Comparison of ENCODE assay signal across 9 mouse cellular contexts in genomic region chr3:66262319-66262718, GRCm38 (mm10). TPM values are rescaled to one million over a fixed set of nuclear protein-coding genes. Genes with fewer than 3 reads are reported as not detected.
DNase-seq lines count a peak whose midpoint lies in the region; ATAC-seq and TF ChIP-seq lines count a peak whose summit lies in the region.
"Had no signal": no experiment of that assay in that cellular context is flagged by ENCODE, and none has a peak within 500 bp of the region (broad histone marks: within the 10 kb centered on the region; RNA-seq: fewer than 3 reads in every experiment).

No protein-coding gene starts in this region.

- no peak overlapping the region for H3K27ac ChIP-seq in liver, embryonic 14.5 days
- H3K27ac ChIP-seq in liver, embryonic 12.5 days: no peak overlapping the region
- H3K27ac ChIP-seq in embryonic facial prominence, embryonic 11.5 days (replicated peaks; ENCODE audit: low read depth, low read length): no peak overlapping the region
- H3K27ac ChIP-seq: limb, embryonic 12.5 days had no signal

- WGBS in liver, embryonic 14.5 days (ENCODE audit: insufficient replicate concordance): 22% methylated on average over 5 of the region's 5 CpGs
- WGBS in liver, embryonic 12.5 days (ENCODE audit: insufficient replicate concordance): 23% methylated on average over 5 of the region's 5 CpGs
- WGBS in embryonic facial prominence, embryonic 11.5 days: 30% methylated on average over 5 of the region's 5 CpGs

- no peak overlapping the region for H3K9ac ChIP-seq in liver, embryonic 14.5 days (replicated peaks)
- H3K9ac ChIP-seq in liver, embryonic 12.5 days: no peak overlapping the region
- H3K9ac ChIP-seq in embryonic facial prominence, embryonic 11.5 days (replicated peaks; ENCODE audit: low read length): no peak overlapping the region
- H3K9ac ChIP-seq: limb, embryonic 12.5 days had no signal

- DNase-seq in cerebellum, postnatal 10 days: peak; percentile 55 to 59
- DNase-seq in cerebellum, postnatal 36 days: no peak
- no peak for DNase-seq in liver, embryonic 14.5 days (ENCODE audit: low read depth in 3 of 3, low spot score in 3 of 3)
- DNase-seq in embryonic facial prominence, embryonic 11.5 days (ENCODE audit: low spot score): peak; percentile 61
- peak; percentile 13 for DNase-seq in lung, postnatal 25 days (ENCODE audit: low spot score)
- DNase-seq in left cerebral cortex, postnatal 36 days (ENCODE audit: low spot score in 2 of 2): no peak
- no peak for DNase-seq in thymus, postnatal 0 days (ENCODE audit: low spot score)

- no peaks in the 10 kb centered on the region for H3K36me3 ChIP-seq in liver, embryonic 14.5 days (replicated peaks; ENCODE audit: control insufficient read depth, insufficient read depth, low read depth)
- no peaks in the 10 kb centered on the region for H3K36me3 ChIP-seq in liver, embryonic 12.5 days
- no peaks in the 10 kb centered on the region for H3K36me3 ChIP-seq in embryonic facial prominence, embryonic 11.5 days (replicated peaks; ENCODE audit: control insufficient read depth, insufficient read depth, low read depth, low read length)
- H3K36me3 ChIP-seq: limb, embryonic 12.5 days had no signal

- TF ChIP-seq EP300 in liver, embryonic 14.5 days (IDR thresholded peaks at IDR 0.05; ENCODE audit: low read depth): no peak

- no peaks in the 10 kb centered on the region for H3K9me3 ChIP-seq in liver, embryonic 14.5 days (ENCODE audit: control insufficient read depth, low read length)
- H3K9me3 ChIP-seq in liver, embryonic 12.5 days (replicated peaks): no peaks in the 10 kb centered on the region
- H3K9me3 ChIP-seq in embryonic facial prominence, embryonic 11.5 days (replicated peaks; ENCODE audit: control insufficient read depth, low read length): no peaks in the 10 kb centered on the region
- H3K9me3 ChIP-seq: limb, embryonic 12.5 days had no signal

- H3K4me2 ChIP-seq in liver, embryonic 14.5 days (ENCODE audit: low read depth): no peak overlapping the region
- H3K4me2 ChIP-seq in liver, embryonic 12.5 days: no peak overlapping the region
- no peak overlapping the region for H3K4me2 ChIP-seq in embryonic facial prominence, embryonic 11.5 days (ENCODE audit: low read depth, low read length)
- H3K4me2 ChIP-seq: limb, embryonic 12.5 days had no signal

- no peak for ATAC-seq in liver, embryonic 14.5 days (ENCODE audit: insufficient read depth)
- no peak for ATAC-seq in liver, embryonic 12.5 days
- ATAC-seq in embryonic facial prominence, embryonic 11.5 days (replicated peaks; ENCODE audit: insufficient number of reproducible peaks, low FRiP score, low TSS enrichment, low read depth): no peak

- TF ChIP-seq CTCF in liver, embryonic 14.5 days (IDR thresholded peaks at IDR 0.05; ENCODE audit: low read depth): peak; percentile 26; the same call in 1 of the 2 replicates

- intact Hi-C loops in left cerebral cortex, postnatal 36 days (cut with DNase I): no loop called here

- no peaks in the 10 kb centered on the region for H3K4me1 ChIP-seq in liver, embryonic 14.5 days (replicated peaks; ENCODE audit: control insufficient read depth in 2 of 2, insufficient read depth in 2 of 2, low read length in 1 of 2)
- H3K4me1 ChIP-seq in liver, embryonic 12.5 days: no peaks in the 10 kb centered on the region
- H3K4me1 ChIP-seq in embryonic facial prominence, embryonic 11.5 days (ENCODE audit: control insufficient read depth, insufficient read depth, low read length): no peaks in the 10 kb centered on the region

- no peak overlapping the region for H3K4me3 ChIP-seq in liver, embryonic 14.5 days (ENCODE audit: insufficient read depth in 1 of 2, low read depth in 2 of 2, low read length in 2 of 2)
- no peak overlapping the region for H3K4me3 ChIP-seq in liver, embryonic 12.5 days
- no peak overlapping the region for H3K4me3 ChIP-seq in embryonic facial prominence, embryonic 11.5 days (ENCODE audit: low read depth, low read length)
- H3K4me3 ChIP-seq: limb, embryonic 12.5 days had no signal

- H3K27me3 ChIP-seq in liver, embryonic 14.5 days (ENCODE audit: control insufficient read depth, insufficient read depth, low read length): no peaks in the 10 kb centered on the region
- H3K27me3 ChIP-seq in liver, embryonic 12.5 days (replicated peaks): no peaks in the 10 kb centered on the region
- H3K27me3 ChIP-seq in embryonic facial prominence, embryonic 11.5 days (ENCODE audit: control insufficient read depth, insufficient read depth, low read length): no peaks in the 10 kb centered on the region
- H3K27me3 ChIP-seq: limb, embryonic 12.5 days had no signal

RNA-seq across cellular contexts. Expression of gene Veph1, which starts 34.3 kb away (rescaled TPM):
- 0.01 TPM in 2 replicates for polyA plus RNA-seq in liver, embryonic 14.5 days (2012; rRNA removed)
- 0.06 TPM in 1 of 2 replicates, not detected in the other for polyA plus RNA-seq in liver, embryonic 14.5 days (2014; fragmentation: Nextera tagmentation; extraction: Ambion mirVana)
- polyA plus RNA-seq in liver, embryonic 12.5 days (2016; fragmentation: Nextera tagmentation; extraction: Ambion mirVana): 0.05 TPM in 1 of 2 replicates, not detected in the other
- 3.9 and 5.5 TPM in 2 replicates for polyA plus RNA-seq in embryonic facial prominence, embryonic 11.5 days (2014; fragmentation: Nextera tagmentation; extraction: Ambion mirVana)
- total RNA-seq in left cerebral cortex, postnatal 36 days (2021): under 1 TPM in 1 of 2 experiments, not detected in 1; 0.07 TPM
- polyA plus RNA-seq in thymus, postnatal 0 days (2015; fragmentation: Nextera tagmentation; extraction: Ambion mirVana): 0.03 TPM in 1 of 2 replicates, not detected in the other

RNA-seq across cellular contexts. Expression of gene Ptx3, which starts 42.6 kb away (rescaled TPM):
- polyA plus RNA-seq in liver, embryonic 14.5 days (2012; rRNA removed): 0.04 and 0.06 TPM in 2 replicates
- polyA plus RNA-seq in liver, embryonic 14.5 days (2014; fragmentation: Nextera tagmentation; extraction: Ambion mirVana): 0.08 and 0.13 TPM in 2 replicates
- polyA plus RNA-seq in liver, embryonic 12.5 days (2016; fragmentation: Nextera tagmentation; extraction: Ambion mirVana): 0.44 and 0.69 TPM in 2 replicates
- polyA plus RNA-seq in embryonic facial prominence, embryonic 11.5 days (2014; fragmentation: Nextera tagmentation; extraction: Ambion mirVana): 29.2 and 31.9 TPM in 2 replicates
- under 1 TPM; 0.20 to 0.54 TPM for total RNA-seq in left cerebral cortex, postnatal 36 days (2021)
- polyA plus RNA-seq in thymus, postnatal 0 days (2015; fragmentation: Nextera tagmentation; extraction: Ambion mirVana): 0.16 and 0.23 TPM in 2 replicates

Comparison
In these comparisons a context has a peak if more than half of its experiments do, and no peak if none do; other contexts are left out.
1. DNase-seq: peak in cerebellum, postnatal 10 days (2 of 2), embryonic facial prominence, embryonic 11.5 days (single experiment) and lung, postnatal 25 days (single experiment); none in cerebellum, postnatal 36 days (0 of 2), liver, embryonic 14.5 days (0 of 3), left cerebral cortex, postnatal 36 days (0 of 2) and thymus, postnatal 0 days (single experiment).
2. RNA of gene Ptx3, which starts 42.6 kb away (polyA plus RNA-seq): 29.2 to 31.9 TPM in embryonic facial prominence, embryonic 11.5 days; 0.44 to 0.69 TPM in liver, embryonic 12.5 days, 0.16 to 0.23 TPM in thymus, postnatal 0 days and 0.04 to 0.13 TPM in liver, embryonic 14.5 days; every median in the first group is over 10 times any median in the second.